Mouse (Mus musculus) hindbrain, postnatal 0 days (tissue): ENCODE data around the gene Egf. TPM values are rescaled to one million over a fixed set of nuclear protein-coding genes. Genes with fewer than 3 reads are reported as not detected.
A peak's percentile ranks its signal among the peaks of the same experiment; 100 is the strongest.

ENCODE experiments used
- ATAC-seq: fragments of 200-750 bp; cut with Nextera tagmentation; 2 replicates; pipeline ENCODE4 v1.8.0; 2017; ENCODE audit warnings: mild to moderate bottlenecking, moderate TSS enrichment, moderate library complexity
- DNase-seq: peaks from one replicate; pipeline ENCODE4 v3.0.0-alpha.2; 2015; ENCODE audit warnings: low spot score
- H3K27ac ChIP-seq: fragments of 300-500 bp; sonication (generic); 2 replicates; pipeline ENCODE4 v1.5.1; 2014; ENCODE audit warnings: mild to moderate bottlenecking
- H3K27me3 ChIP-seq: fragments of 300-500 bp; sonication (generic); 2 replicates; pipeline ENCODE4 v1.6.1; 2014; ENCODE audit warnings: low read length, mixed read lengths; ENCODE audit not compliant: insufficient read depth
- H3K36me3 ChIP-seq: fragments of 300-500 bp; sonication (generic); 2 replicates; pipeline ENCODE4 v1.6.1; 2014; ENCODE audit warnings: low read length, mixed read lengths; ENCODE audit not compliant: insufficient read depth
- H3K4me1 ChIP-seq: fragments of 300-500 bp; sonication (generic); 2 replicates; pipeline ENCODE4 v1.6.1; 2014; ENCODE audit warnings: antibody characterized with exemption, low read length, mixed read lengths; ENCODE audit not compliant: insufficient read depth
- H3K4me2 ChIP-seq: fragments of 300-500 bp; sonication (generic); 2 replicates; pipeline ENCODE4 v1.6.1; 2014; ENCODE audit warnings: low read depth, mild to moderate bottlenecking, low read length, moderate library complexity, mixed read lengths
- H3K4me3 ChIP-seq: fragments of 300-500 bp; sonication (generic); 2 replicates; pipeline ENCODE4 v1.5.1; 2014; ENCODE audit warnings: low read length
- H3K9ac ChIP-seq: fragments of 300-500 bp; sonication (generic); replicated peaks from 2 replicates; pipeline ENCODE4 v1.6.1; 2014; ENCODE audit warnings: mild to moderate bottlenecking, low read length, moderate library complexity, mixed read lengths
- H3K9me3 ChIP-seq: fragments of 300-500 bp; sonication (generic); 2 replicates; pipeline ENCODE4 v1.6.1; 2016; ENCODE audit warnings: low read length, mixed read lengths
- CTCF ChIP-seq: IDR thresholded peaks from 2 replicates; pipeline ENCODE4 v1.5.1; 2016; ENCODE audit warnings: antibody characterized with exemption, control low read depth, low read depth
- WGBS: fragments of 180-500 bp; shearing (Covaris S2); extraction: QIAGEN DNeasy Blood & Tissue Kit; methylation state at CpG from one replicate; pipeline ENCODE4 v1.1.7; 2014; 5-methylcytosine and 5-hydroxymethylcytosine counted together
- polyA plus RNA-seq: library from polyadenylated mRNA; unstranded; fragments of >200 nt; fragmentation: Nextera tagmentation; extraction: Ambion mirVana; gene quantifications from 2 replicates; pipeline ENCODE4 v1.2.1, GENCODE M21; 2015
- total RNA-seq: library from RNA; depleted of rRNA; stranded (reverse); fragments of >200 nt; gene quantifications from 2 replicates; pipeline ENCODE4 v1.2.3, GENCODE M21; 2014

Gene Egf
- total and polyA plus RNA-seq, 2 experiments from 2014 or later: 1.2 to 1.3 TPM

- H3K4me1 ChIP-seq: no peaks in the 10 kb centered on the region
- H3K27me3 ChIP-seq: no peaks in the 10 kb centered on the region
- no peak overlapping the region for H3K27ac ChIP-seq
- no peak overlapping the region for H3K9ac ChIP-seq
- H3K9me3 ChIP-seq: no peaks in the 10 kb centered on the region
- 89% methylated on average over 8 of the region's 8 CpGs for WGBS
- no peaks in the 10 kb centered on the region for H3K36me3 ChIP-seq
- TF ChIP-seq CTCF: no peak
- no peak overlapping the region for H3K4me2 ChIP-seq
- H3K4me3 ChIP-seq: no peak overlapping the region
- no peak for ATAC-seq
- no peak for DNase-seq
Measured at GRCm38 (mm10) chr3:129695943-129696342, 59.2 kb downstream of the Egf start.

GRCm38 (mm10) chr3:129693581-129693980 is 61.5 kb downstream of the Egf start:
- H3K4me1 ChIP-seq: no peaks in the 10 kb centered on the region
- TF ChIP-seq CTCF: no peak
- H3K27ac ChIP-seq: no peak overlapping the region
- no peak overlapping the region for H3K4me2 ChIP-seq
- DNase-seq (no peak), ATAC-seq (no peak)
- no peaks in the 10 kb centered on the region for H3K9me3 ChIP-seq
- no peak overlapping the region for H3K9ac ChIP-seq
- H3K36me3 ChIP-seq: no peaks in the 10 kb centered on the region
- 70% methylated on average over 4 of the region's 4 CpGs for WGBS
- no peak overlapping the region for H3K4me3 ChIP-seq
- no peaks in the 10 kb centered on the region for H3K27me3 ChIP-seq

- H3K4me1 ChIP-seq: no peaks in the 10 kb centered on the region
- no peak for TF ChIP-seq CTCF
- no peak overlapping the region for H3K4me2 ChIP-seq
- H3K9ac ChIP-seq: no peak overlapping the region
- no peak overlapping the region for H3K27ac ChIP-seq
- no peak for DNase-seq
- no peaks in the 10 kb centered on the region for H3K9me3 ChIP-seq
- no peaks in the 10 kb centered on the region for H3K36me3 ChIP-seq
- 59% methylated on average over 16 of the region's 16 CpGs for whole genome bisulfite sequencing
- H3K27me3 ChIP-seq: no peaks in the 10 kb centered on the region
- H3K4me3 ChIP-seq: no peak overlapping the region
- ATAC-seq: no peak
Measured at GRCm38 (mm10) chr3:129692816-129693215, 62.3 kb downstream of the Egf start.

- no peak overlapping the region for H3K27ac ChIP-seq
- no peaks in the 10 kb centered on the region for H3K36me3 ChIP-seq
- no peak for TF ChIP-seq CTCF
- DNase-seq (no peak), ATAC-seq (no peak)
- H3K9me3 ChIP-seq: no peaks in the 10 kb centered on the region
- no peaks in the 10 kb centered on the region for H3K4me1 ChIP-seq
- H3K27me3 ChIP-seq: no peaks in the 10 kb centered on the region
- H3K4me2 ChIP-seq: no peak overlapping the region
- 75% methylated on average over 5 of the region's 5 CpGs for WGBS
- no peak overlapping the region for H3K9ac ChIP-seq
- H3K4me3 ChIP-seq: no peak overlapping the region
Measured at GRCm38 (mm10) chr3:129687429-129687828, 67.7 kb downstream of the Egf start.

GRCm38 (mm10) chr3:129686698-129687333 is 68.3 kb downstream of the Egf start:
- peak; percentile 62 for ATAC-seq

GRCm38 (mm10) chr3:129686196-129686595 is 68.9 kb downstream of the Egf start:
- H3K27ac ChIP-seq: no peak overlapping the region
- 81% methylated on average over 12 of the region's 12 CpGs for WGBS
- no peak for ATAC-seq
- no peak overlapping the region for H3K9ac ChIP-seq
- H3K4me1 ChIP-seq: no peaks in the 10 kb centered on the region
- no peak for DNase-seq
- TF ChIP-seq CTCF: no peak
- H3K4me2 ChIP-seq: no peak overlapping the region
- H3K9me3 ChIP-seq: no peaks in the 10 kb centered on the region
- no peaks in the 10 kb centered on the region for H3K27me3 ChIP-seq
- no peaks in the 10 kb centered on the region for H3K36me3 ChIP-seq
- H3K4me3 ChIP-seq: no peak overlapping the region

More at GRCm38 (mm10) chr3:129686698-129687333, 68.3 kb downstream of the Egf start:
- Histone ChIP-seq H3K4me3 (no peak overlapping the region), H3K4me2 (no peak overlapping the region), H3K4me1 (no peaks in the 10 kb centered on the region), H3K27ac (no peak overlapping the region), H3K36me3 (no peaks in the 10 kb centered on the region), H3K9ac (no peak overlapping the region), H3K9me3 (no peaks in the 10 kb centered on the region), H3K27me3 (no peaks in the 10 kb centered on the region)
- WGBS: 60% methylated on average over 8 of the region's 8 CpGs
- peak; percentile 79 for TF ChIP-seq CTCF
- peak; percentile 94 for DNase-seq

- Histone ChIP-seq H3K4me2 (no peak overlapping the region), H3K36me3 (0 out of 2 replicates have a peak, but pooled peaks cover under 1% of the 10 kb centered on the region), H3K27ac (no peak overlapping the region), H3K9ac (no peak overlapping the region), H3K9me3 (no peaks in the 10 kb centered on the region), H3K4me1 (no peaks in the 10 kb centered on the region), H3K27me3 (no peaks in the 10 kb centered on the region), H3K4me3 (no peak overlapping the region)
- peak; percentile 42; the same call in 1 of the 2 replicates for TF ChIP-seq CTCF
- ATAC-seq (no peak), DNase-seq (no peak)
- WGBS: 91% methylated on average over 10 of the region's 10 CpGs
Measured at GRCm38 (mm10) chr3:129683060-129683679, 71.9 kb downstream of the Egf start.
